In the genomic region with DNA sequence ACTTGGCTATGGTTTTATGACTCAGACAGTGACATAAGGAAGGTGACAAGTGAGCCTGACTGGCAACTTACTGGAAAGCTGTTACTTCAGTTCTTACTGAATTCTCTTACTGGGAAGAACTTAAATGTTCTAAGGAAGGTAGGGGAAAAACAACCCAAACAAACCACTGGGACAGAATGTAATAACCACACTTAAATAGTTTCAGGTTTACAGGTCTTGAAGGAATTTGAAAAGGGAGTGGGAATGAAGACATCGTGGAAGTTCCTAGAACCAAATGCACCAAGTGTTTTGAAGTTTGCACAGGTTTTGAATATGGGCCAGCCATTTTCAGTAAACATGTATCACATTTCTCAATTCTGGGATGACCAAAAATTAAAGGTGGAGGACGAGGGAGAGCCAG, we compare ENCODE assay signal across 29 mouse cellular contexts.
"Had no signal": no experiment of that assay in that cellular context is flagged by ENCODE, and none has a peak within 500 bp of the region (broad histone marks: within the 10 kb centered on the region; RNA-seq: fewer than 3 reads in every experiment).

No protein-coding gene starts in this region.

- H3K4me2 ChIP-seq: embryonic facial prominence, embryonic 12.5 days; embryonic facial prominence, embryonic 13.5 days; embryonic facial prominence, embryonic 15.5 days; forebrain, embryonic 12.5 days; forebrain, embryonic 13.5 days; forebrain, embryonic 15.5 days had no signal

- DNase-seq: cerebellum, adult 2 months; cerebellum, adult 8-10 months; cerebellum, adult 9-10 months; cerebellum, adult 9-11 months; cerebellum, postnatal 10 days; cerebellum, postnatal 14 days; cerebellum, postnatal 25 days; cerebellum, postnatal 36 days; embryo, embryonic 11 days; forebrain, postnatal 0 days; gastrocnemius, adult 2 months; gastrocnemius, postnatal 10 days; gastrocnemius, postnatal 14 days; gastrocnemius, postnatal 25 days; gastrocnemius, postnatal 36 days; heart, adult 11 months; heart, adult 18-20 months; heart, adult 2 months had no signal

- H3K27me3 ChIP-seq: embryonic facial prominence, embryonic 12.5 days; embryonic facial prominence, embryonic 13.5 days; embryonic facial prominence, embryonic 15.5 days; forebrain, embryonic 12.5 days; forebrain, embryonic 13.5 days; forebrain, embryonic 15.5 days had no signal

- H3K9ac ChIP-seq: embryonic facial prominence, embryonic 12.5 days; embryonic facial prominence, embryonic 13.5 days; embryonic facial prominence, embryonic 15.5 days; forebrain, embryonic 12.5 days; forebrain, embryonic 13.5 days; forebrain, embryonic 15.5 days; forebrain, postnatal 0 days had no signal

- H3K36me3 ChIP-seq: embryonic facial prominence, embryonic 10.5 days; embryonic facial prominence, embryonic 12.5 days; embryonic facial prominence, embryonic 13.5 days; embryonic facial prominence, embryonic 15.5 days; forebrain, embryonic 10.5 days; forebrain, embryonic 12.5 days; forebrain, embryonic 15.5 days had no signal

- H3K4me1 ChIP-seq: embryonic facial prominence, embryonic 10.5 days; embryonic facial prominence, embryonic 12.5 days; embryonic facial prominence, embryonic 13.5 days; embryonic facial prominence, embryonic 15.5 days; forebrain, embryonic 10.5 days; forebrain, embryonic 12.5 days; forebrain, embryonic 13.5 days; forebrain, embryonic 15.5 days had no signal

- ATAC-seq: forebrain, embryonic 13.5 days; forebrain, embryonic 14.5 days; forebrain, embryonic 15.5 days; forebrain, embryonic 16.5 days; forebrain, postnatal 0 days had no signal

- H3K27ac ChIP-seq: embryonic facial prominence, embryonic 10.5 days; embryonic facial prominence, embryonic 12.5 days; embryonic facial prominence, embryonic 13.5 days; embryonic facial prominence, embryonic 15.5 days; forebrain, embryonic 10.5 days; forebrain, embryonic 12.5 days; forebrain, embryonic 13.5 days; forebrain, embryonic 15.5 days; gastrocnemius, adult 2 months; heart, adult 2 months had no signal

- H3K9me3 ChIP-seq: embryonic facial prominence, embryonic 10.5 days; embryonic facial prominence, embryonic 12.5 days; embryonic facial prominence, embryonic 13.5 days; embryonic facial prominence, embryonic 15.5 days; forebrain, embryonic 10.5 days; forebrain, embryonic 12.5 days; forebrain, embryonic 13.5 days; forebrain, embryonic 15.5 days had no signal

- H3K4me3 ChIP-seq: embryonic facial prominence, embryonic 10.5 days; embryonic facial prominence, embryonic 12.5 days; embryonic facial prominence, embryonic 13.5 days; embryonic facial prominence, embryonic 15.5 days; erythroblast, embryonic 14.5 days; forebrain, embryonic 10.5 days; forebrain, embryonic 12.5 days; forebrain, embryonic 13.5 days; forebrain, embryonic 15.5 days; gastrocnemius, adult 2 months; heart, adult 2 months had no signal
